Mouse (Mus musculus) midbrain, postnatal 0 days (tissue): ENCODE measurements around the gene Elavl3. TPM values are rescaled to one million over a fixed set of nuclear protein-coding genes. Genes with fewer than 3 reads are reported as not detected.

Source experiments
- ATAC-seq: fragments of 200-750 bp; cut with Nextera tagmentation; 2 replicates; pipeline ENCODE4 v1.8.0; 2017; ENCODE audit warnings: moderate number of reproducible peaks, mild to moderate bottlenecking, moderate TSS enrichment, moderate library complexity; ENCODE audit not compliant: low FRiP score
- DNase-seq: peaks from one replicate; pipeline ENCODE4 v3.0.0-alpha.2; 2015; ENCODE audit warnings: low spot score
- H3K27ac ChIP-seq: fragments of 300-500 bp; sonication (generic); 2 replicates; pipeline ENCODE4 v1.5.1; 2014; ENCODE audit warnings: low read depth, mild to moderate bottlenecking, low read length, mixed read lengths
- H3K27me3 ChIP-seq: fragments of 300-500 bp; sonication (generic); 2 replicates; pipeline ENCODE4 v1.6.1; 2014; ENCODE audit warnings: low read length, control low read depth, mixed read lengths; ENCODE audit not compliant: insufficient read depth
- H3K36me3 ChIP-seq: fragments of 300-500 bp; sonication (generic); 2 replicates; pipeline ENCODE4 v1.6.1; 2014; ENCODE audit warnings: low read length, control low read depth, mixed read lengths; ENCODE audit not compliant: insufficient read depth
- H3K4me1 ChIP-seq: fragments of 300-500 bp; sonication (generic); 2 replicates; pipeline ENCODE4 v1.6.1; 2014; ENCODE audit warnings: mild to moderate bottlenecking, control low read depth, antibody characterized with exemption, low read length, mixed read lengths; ENCODE audit not compliant: insufficient read depth
- H3K4me2 ChIP-seq: fragments of 300-500 bp; sonication (generic); 2 replicates; pipeline ENCODE4 v1.6.1; 2014; ENCODE audit warnings: low read depth, mild to moderate bottlenecking, low read length, mixed read lengths; ENCODE audit not compliant: poor library complexity, severe bottlenecking
- H3K4me3 ChIP-seq: fragments of 300-500 bp; sonication (generic); 2 replicates; pipeline ENCODE4 v1.5.1; 2014; ENCODE audit warnings: low read depth, mild to moderate bottlenecking, low read length, moderate library complexity
- H3K9ac ChIP-seq: fragments of 300-500 bp; sonication (generic); replicated peaks from 2 replicates; pipeline ENCODE4 v1.6.1; 2014; ENCODE audit warnings: mild to moderate bottlenecking, low read length, moderate library complexity, mixed read lengths; ENCODE audit not compliant: poor library complexity, severe bottlenecking
- H3K9me3 ChIP-seq: fragments of 300-500 bp; sonication (generic); 2 replicates; pipeline ENCODE4 v1.6.1; 2016; ENCODE audit warnings: low read length, control low read depth
- CTCF ChIP-seq: IDR thresholded peaks from 2 replicates; pipeline ENCODE4 v1.5.1; 2016; ENCODE audit warnings: antibody characterized with exemption, mild to moderate bottlenecking
- WGBS: fragments of 180-500 bp; shearing (Covaris S2); extraction: QIAGEN DNeasy Blood & Tissue Kit; methylation state at CpG from one replicate; pipeline ENCODE4 v1.1.7; 2014; 5-methylcytosine and 5-hydroxymethylcytosine counted together
- polyA plus RNA-seq: library from polyadenylated mRNA; unstranded; fragments of >200 nt; fragmentation: Nextera tagmentation; extraction: Ambion mirVana; gene quantifications from 2 replicates; pipeline ENCODE4 v1.2.1, GENCODE M21; 2015
- total RNA-seq: library from RNA; depleted of rRNA; stranded (reverse); fragments of >200 nt; gene quantifications from 2 replicates; pipeline ENCODE4 v1.2.3, GENCODE M21; 2014

Gene Elavl3
- total and polyA plus RNA-seq, 2 experiments from 2014 or later = 78.7 to 239 TPM

DNA sequence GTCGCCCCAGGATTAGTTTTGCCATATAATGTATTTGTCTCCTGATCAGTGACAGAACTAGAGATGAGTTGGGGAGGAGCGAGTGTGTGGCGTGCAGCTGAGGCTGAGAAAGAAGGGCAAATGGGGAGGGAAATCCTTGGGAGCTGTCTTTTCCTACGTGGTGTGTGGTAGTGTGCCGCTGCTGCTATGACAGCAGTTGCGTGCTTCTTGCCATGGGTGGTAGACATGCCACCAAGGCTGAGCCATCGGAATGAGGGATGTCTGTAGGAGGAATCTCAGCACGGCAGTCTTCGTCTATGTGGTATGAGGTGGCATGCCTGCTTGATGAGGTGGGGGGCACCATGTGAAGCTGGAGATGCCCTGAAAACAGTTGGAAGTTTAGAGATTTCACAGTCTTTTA lies 21.4 kb downstream of the Elavl3 start:
- DNase-seq = no peak
- 94% methylated on average over 9 of the region's 9 CpGs for WGBS
- Histone ChIP-seq H3K27ac (no peak overlapping the region), H3K9ac (no peak overlapping the region), H3K9me3 (no peaks in the 10 kb centered on the region), H3K4me1 (no peaks in the 10 kb centered on the region), H3K4me2 (no peak overlapping the region), H3K36me3 (peaks cover 49% of the 10 kb centered on the region), H3K4me3 (no peak overlapping the region), H3K27me3 (no peaks in the 10 kb centered on the region)
- no peak for TF ChIP-seq CTCF
- ATAC-seq = no peak

DNA sequence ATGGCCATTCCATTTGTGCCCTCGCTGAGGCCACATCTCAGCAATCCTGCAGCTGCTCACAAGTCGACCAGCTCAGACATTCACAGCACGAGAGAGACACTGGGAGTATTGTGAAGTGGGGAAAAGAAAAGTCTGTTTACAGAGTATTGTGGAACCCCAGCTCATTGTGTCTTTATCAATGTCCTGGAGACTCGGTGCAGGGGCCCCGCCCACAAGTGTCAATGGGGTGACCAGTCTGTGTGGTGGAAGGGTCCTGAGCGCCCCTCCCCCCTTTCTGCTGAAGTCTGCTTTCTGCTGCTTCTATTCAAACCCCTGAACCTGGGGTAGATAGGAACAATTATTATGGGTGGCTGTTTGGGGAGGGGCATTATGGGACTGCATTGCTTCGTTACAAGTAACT lies 23.4 kb downstream of the Elavl3 start:
- no peak for ATAC-seq
- H3K27ac ChIP-seq = no peak overlapping the region
- no peaks in the 10 kb centered on the region for H3K27me3 ChIP-seq
- peaks cover 51% of the 10 kb centered on the region for H3K36me3 ChIP-seq
- no peak for DNase-seq
- no peak overlapping the region for H3K4me3 ChIP-seq
- no peak for TF ChIP-seq CTCF
- no peak overlapping the region for H3K9ac ChIP-seq
- no peaks in the 10 kb centered on the region for H3K9me3 ChIP-seq
- H3K4me2 ChIP-seq = no peak overlapping the region
- H3K4me1 ChIP-seq = no peaks in the 10 kb centered on the region
- WGBS = 30% methylated on average over 7 of the region's 7 CpGs

DNA sequence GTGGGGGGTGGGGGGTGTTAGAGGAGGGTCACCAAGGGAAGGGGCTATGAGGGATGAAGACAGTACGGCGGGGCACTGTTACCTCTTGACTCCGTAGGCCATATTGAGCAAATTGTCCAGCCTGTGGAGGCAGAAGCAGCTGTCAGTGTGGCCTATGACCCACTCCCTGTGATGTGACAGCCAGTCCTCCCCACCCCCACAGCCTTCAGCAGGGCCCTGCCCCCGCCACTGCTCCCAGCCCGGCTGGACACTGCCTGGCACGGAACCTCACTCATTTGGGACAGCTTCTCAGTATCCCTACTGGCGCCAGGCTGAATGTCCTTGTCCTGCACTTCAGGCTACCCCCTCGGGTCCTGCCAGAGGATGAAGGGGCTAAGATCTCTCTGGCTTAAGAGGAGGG lies 27.2 kb downstream of the Elavl3 start:
- 39% methylated on average over 8 of the region's 8 CpGs for WGBS
- no peak for TF ChIP-seq CTCF
- peaks cover 38% of the 10 kb centered on the region for H3K36me3 ChIP-seq
- DNase-seq = no peak
- no peaks in the 10 kb centered on the region for H3K4me1 ChIP-seq
- no peak overlapping the region for H3K9ac ChIP-seq
- H3K27ac ChIP-seq = no peak overlapping the region
- no peaks in the 10 kb centered on the region for H3K9me3 ChIP-seq
- no peak for ATAC-seq
- H3K4me3 ChIP-seq = no peak overlapping the region
- no peaks in the 10 kb centered on the region for H3K27me3 ChIP-seq
- H3K4me2 ChIP-seq = no peak overlapping the region

DNA sequence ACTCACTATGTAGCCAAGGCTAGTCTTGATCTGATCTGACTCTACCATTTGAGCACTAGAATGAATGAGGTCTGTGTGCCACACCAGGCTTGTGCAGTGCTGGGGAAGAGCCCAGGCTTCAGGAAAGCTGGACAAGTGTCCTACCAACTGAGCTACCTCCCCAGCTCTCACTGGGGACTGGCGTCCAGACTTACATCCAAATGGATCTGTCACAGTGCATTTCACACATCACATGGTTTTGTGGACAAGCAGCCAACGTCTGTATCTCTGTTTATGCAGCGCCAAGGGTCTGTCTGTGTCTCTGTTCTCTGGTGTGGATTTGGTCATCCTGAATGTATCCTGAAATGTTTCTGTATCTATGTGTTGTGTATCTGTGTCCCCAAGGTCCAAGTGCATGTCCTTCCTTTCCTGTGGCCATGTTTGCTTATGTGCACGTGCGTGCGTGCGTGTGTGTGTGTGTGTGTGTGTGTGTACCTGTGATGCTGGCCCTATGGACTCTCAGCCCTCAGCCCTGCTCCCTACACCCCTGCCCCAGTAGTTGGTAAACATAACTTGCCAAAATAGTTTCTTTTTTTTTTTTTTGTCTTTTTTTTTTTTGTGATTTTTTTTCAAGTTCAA lies 34.5 kb downstream of the Elavl3 start:
- WGBS = 62% methylated on average over 7 of the region's 7 CpGs
- Histone ChIP-seq H3K4me3 (no peak overlapping the region), H3K4me2 (no peak overlapping the region), H3K4me1 (no peaks in the 10 kb centered on the region), H3K9ac (no peak overlapping the region), H3K9me3 (no peaks in the 10 kb centered on the region), H3K36me3 (peaks cover 45% of the 10 kb centered on the region), H3K27ac (no peak overlapping the region), H3K27me3 (no peaks in the 10 kb centered on the region)
- ATAC-seq = no peak
- no peak for TF ChIP-seq CTCF
- DNase-seq = peak; percentile 62

DNA sequence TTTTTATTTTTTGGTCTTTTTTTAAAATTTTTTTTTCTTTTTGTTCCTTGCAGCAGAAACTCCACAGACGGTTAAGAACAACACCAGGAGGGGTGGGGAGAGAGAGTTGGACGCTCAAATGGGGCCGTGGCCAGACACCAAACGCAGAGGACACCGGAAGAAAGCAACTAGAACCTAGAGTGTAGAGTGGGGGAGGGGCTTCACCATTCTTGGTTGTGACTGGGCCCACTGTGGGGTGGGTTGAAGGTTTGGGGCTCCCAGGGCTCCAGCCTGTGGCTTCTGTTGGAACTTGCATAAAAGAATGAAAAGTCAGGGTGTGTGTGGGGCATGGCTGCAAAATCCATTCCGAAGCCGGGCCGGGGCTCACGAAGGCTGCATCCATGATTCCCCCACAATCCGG lies 35.6 kb downstream of the Elavl3 start:
- no peak for DNase-seq
- Histone ChIP-seq H3K9ac (no peak overlapping the region), H3K27me3 (no peaks in the 10 kb centered on the region), H3K4me2 (no peak overlapping the region), H3K27ac (no peak overlapping the region), H3K4me1 (no peaks in the 10 kb centered on the region), H3K36me3 (peaks cover 55% of the 10 kb centered on the region), H3K4me3 (no peak overlapping the region), H3K9me3 (no peaks in the 10 kb centered on the region)
- ATAC-seq = no peak
- 68% methylated on average over 10 of the region's 10 CpGs for WGBS
- TF ChIP-seq CTCF = no peak

DNA sequence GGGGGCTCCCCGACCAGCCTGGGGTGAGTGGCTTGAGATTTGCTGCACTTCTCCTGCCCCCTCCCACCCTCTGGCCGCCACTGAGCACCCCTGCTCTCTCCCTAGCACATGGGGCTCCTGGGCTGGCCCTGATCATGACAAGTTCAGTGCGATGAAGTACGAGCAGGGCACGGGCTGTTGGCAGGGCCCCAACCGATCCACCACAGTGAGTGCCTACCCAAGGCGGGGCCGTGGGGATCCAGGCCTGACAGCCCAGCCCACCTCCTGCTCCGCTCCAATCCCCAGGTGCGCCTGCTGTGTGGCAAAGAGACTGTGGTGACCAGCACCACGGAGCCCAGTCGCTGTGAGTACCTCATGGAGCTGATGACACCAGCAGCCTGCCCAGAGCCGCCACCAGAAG lies 39.1 kb downstream of the Elavl3 start:
- 96% methylated on average over 12 of the region's 13 CpGs for WGBS
- Histone ChIP-seq H3K9me3 (no peaks in the 10 kb centered on the region), H3K36me3 (peaks cover 83% of the 10 kb centered on the region), H3K9ac (no peak overlapping the region), H3K4me2 (no peak overlapping the region), H3K4me3 (no peak overlapping the region), H3K4me1 (no peaks in the 10 kb centered on the region), H3K27me3 (no peaks in the 10 kb centered on the region), H3K27ac (no peak overlapping the region)
- no peak for TF ChIP-seq CTCF
- DNase-seq (no peak), ATAC-seq (no peak)
